Mouse (Mus musculus): ENCODE data around the gene Igdcc3.
A peak's percentile ranks its signal among the peaks of the same experiment; 100 is the strongest.

Igdcc3 gene

GRCm38 (mm10) chr9:65140936-65141305, at the start of gene Igdcc3:
TSS of gene Igdcc3 (plus strand) at chr9:65141189.
- peak; percentile 54 for DNase-seq (ENCODE audit: inconsistent ontology term)

- peak; percentile 38 for DNase-seq (ENCODE audit: inconsistent ontology term)
These were observed 46.8 kb upstream of the Igdcc3 start for GRCm38 (mm10) chr9:65094237-65094636.

GRCm38 (mm10) chr9:65100991-65101685, 39.9 kb upstream of the Igdcc3 start, which contains the start of gene Igdcc4:
TSS of gene Igdcc4 (plus strand) at chr9:65101486.
- peak; percentile 52 for DNase-seq (ENCODE audit: inconsistent ontology term)

- peak; percentile 65 for DNase-seq (ENCODE audit: inconsistent ontology term)
These were observed 39.2 kb upstream of the Igdcc3 start for GRCm38 (mm10) chr9:65101686-65102376.

- DNase-seq (ENCODE audit: inconsistent ontology term): peak; percentile 71
These were observed 38.4 kb upstream of the Igdcc3 start for GRCm38 (mm10) chr9:65102377-65103172.

GRCm38 (mm10) chr9:65103173-65103752, 37.7 kb upstream of the Igdcc3 start:
- no peak for DNase-seq (ENCODE audit: inconsistent ontology term)

- no peak for DNase-seq (ENCODE audit: inconsistent ontology term)
These were observed 34.2 kb upstream of the Igdcc3 start for GRCm38 (mm10) chr9:65106821-65107220.

- no peak for DNase-seq (ENCODE audit: inconsistent ontology term)
These were observed 33.1 kb upstream of the Igdcc3 start for GRCm38 (mm10) chr9:65107893-65108292.

- DNase-seq (ENCODE audit: inconsistent ontology term): peak; percentile 91
These were observed 31.6 kb upstream of the Igdcc3 start for GRCm38 (mm10) chr9:65109132-65110072.

GRCm38 (mm10) chr9:65111698-65112097, 29.3 kb upstream of the Igdcc3 start:
- no peak for DNase-seq (ENCODE audit: inconsistent ontology term)

- DNase-seq (ENCODE audit: inconsistent ontology term): no peak
These were observed 27.3 kb upstream of the Igdcc3 start for GRCm38 (mm10) chr9:65113694-65114093.

- no peak for DNase-seq (ENCODE audit: inconsistent ontology term)
These were observed 25.1 kb upstream of the Igdcc3 start for GRCm38 (mm10) chr9:65115891-65116290.

GRCm38 (mm10) chr9:65117516-65117915, 23.5 kb upstream of the Igdcc3 start:
- no peak for DNase-seq (ENCODE audit: inconsistent ontology term)

- DNase-seq (ENCODE audit: inconsistent ontology term): peak; percentile 59
These were observed 20.1 kb upstream of the Igdcc3 start for GRCm38 (mm10) chr9:65120935-65121334.

GRCm38 (mm10) chr9:65122545-65122944, 18.4 kb upstream of the Igdcc3 start:
- no peak for DNase-seq (ENCODE audit: inconsistent ontology term)

GRCm38 (mm10) chr9:65123552-65124168, 17.3 kb upstream of the Igdcc3 start:
- peak; percentile 68 for DNase-seq (ENCODE audit: inconsistent ontology term)

- DNase-seq (ENCODE audit: inconsistent ontology term): no peak
These were observed 12.7 kb upstream of the Igdcc3 start for GRCm38 (mm10) chr9:65128123-65128815.

- no peak for DNase-seq (ENCODE audit: inconsistent ontology term)
These were observed 9.3 kb upstream of the Igdcc3 start for GRCm38 (mm10) chr9:65131717-65132116.

GRCm38 (mm10) chr9:65133739-65134138, 7.2 kb upstream of the Igdcc3 start:
- DNase-seq (ENCODE audit: inconsistent ontology term): peak; percentile 56

- no peak for DNase-seq (ENCODE audit: inconsistent ontology term)
These were observed 5.9 kb upstream of the Igdcc3 start for GRCm38 (mm10) chr9:65135126-65135525.

Measured in Muller cell, postnatal 12 days (primary cell).